Mouse (Mus musculus): ENCODE results near the gene Cdipt.

Cdipt gene

GRCm38 (mm10) chr7:126975893-126975949 is at the start of gene Cdipt:
Gene Cdipt, plus strand, starts transcription at chr7:126975914.
- DNase-seq, result no peak

GRCm38 (mm10) chr7:126926299-126926698 is 49.4 kb upstream of the Cdipt start:
- DNase-seq, result no peak

GRCm38 (mm10) chr7:126928384-126929037 is 47.2 kb upstream of the Cdipt start, which contains the start of gene Kctd13:
Gene Kctd13, plus strand, starts transcription at chr7:126928879.
- DNase-seq, result peak; percentile 91

GRCm38 (mm10) chr7:126929046-126929445 is 46.7 kb upstream of the Cdipt start:
- DNase-seq, result no peak

GRCm38 (mm10) chr7:126932652-126933051 is 43.1 kb upstream of the Cdipt start:
- no peak for DNase-seq

- DNase-seq, result no peak
Observed at GRCm38 (mm10) chr7:126941171-126941570, 34.5 kb upstream of the Cdipt start.

GRCm38 (mm10) chr7:126941801-126942200 is 33.9 kb upstream of the Cdipt start:
- DNase-seq, result no peak

GRCm38 (mm10) chr7:126946530-126946929 is 29.2 kb upstream of the Cdipt start:
- peak; percentile 45 for DNase-seq

GRCm38 (mm10) chr7:126948626-126949025 is 27.1 kb upstream of the Cdipt start:
- no peak for DNase-seq

- DNase-seq, result no peak
Observed at GRCm38 (mm10) chr7:126949403-126949792, 26.3 kb upstream of the Cdipt start, which contains the start of gene Asphd1. Gene Asphd1, minus strand, starts transcription at chr7:126949582.

- peak; percentile 87 for DNase-seq
Observed at GRCm38 (mm10) chr7:126949793-126950646, 25.7 kb upstream of the Cdipt start, which contains the start of gene Sez6l2. Gene Sez6l2, plus strand, starts transcription at chr7:126950563.

GRCm38 (mm10) chr7:126950647-126951615 is 24.8 kb upstream of the Cdipt start:
- no peak for DNase-seq

- no peak for DNase-seq
Observed at GRCm38 (mm10) chr7:126951741-126952140, 24.0 kb upstream of the Cdipt start.

- no peak for DNase-seq
Observed at GRCm38 (mm10) chr7:126952646-126953045, 23.1 kb upstream of the Cdipt start.

- DNase-seq, result no peak
Observed at GRCm38 (mm10) chr7:126955125-126955524, 20.6 kb upstream of the Cdipt start.

GRCm38 (mm10) chr7:126959780-126960179 is 15.9 kb upstream of the Cdipt start:
- DNase-seq, result no peak

GRCm38 (mm10) chr7:126961095-126961494 is 14.6 kb upstream of the Cdipt start:
- DNase-seq, result no peak

GRCm38 (mm10) chr7:126961965-126962364 is 13.7 kb upstream of the Cdipt start:
- no peak for DNase-seq

- no peak for DNase-seq
Observed at GRCm38 (mm10) chr7:126963548-126964286, 12.0 kb upstream of the Cdipt start.

- peak; percentile 68 for DNase-seq
Observed at GRCm38 (mm10) chr7:126965568-126965967, 10.1 kb upstream of the Cdipt start.

- DNase-seq, result no peak
Observed at GRCm38 (mm10) chr7:126967361-126967760, 8.4 kb upstream of the Cdipt start.

- DNase-seq, result no peak
Observed at GRCm38 (mm10) chr7:126975493-126975892, 221 bp upstream of the Cdipt start.

All from cerebellum, adult 11 months (tissue).